Mouse (Mus musculus) embryonic fibroblast, embryonic 13.5 days (primary cell): ENCODE measurements at regions not wholly inside any gene's neighbourhood (a gene's known extent, or its start where the extent isn't known, plus 50 kb on each side); places are given as distances from the start of the nearest gene placed in this dataset.
"Not testable (repeated sequence)": the region's sequence is repeated elsewhere in the genome, so short reads cannot be mapped to it uniquely, and the experiment has no call there.

ENCODE experiments used
- H3K27ac ChIP-seq: 2 replicates; pipeline ENCODE4 v1.5.1; 2012; ENCODE audit warnings: low read length, control low read depth, inconsistent platforms; ENCODE audit not compliant: insufficient read depth
- H3K4me1 ChIP-seq: 2 replicates; pipeline ENCODE4 v1.6.1; 2011; ENCODE audit warnings: low read length; ENCODE audit not compliant: control insufficient read depth, insufficient read depth
- H3K4me3 ChIP-seq: 2 replicates; pipeline ENCODE4 v1.5.1; 2011; ENCODE audit warnings: mild to moderate bottlenecking, control low read depth, low read length; ENCODE audit not compliant: insufficient read depth
- CTCF ChIP-seq: IDR thresholded peaks from 2 replicates; pipeline ENCODE4 v1.5.1; 2011; ENCODE audit warnings: mild to moderate bottlenecking, control low read depth, low read length, moderate library complexity, borderline replicate concordance; ENCODE audit not compliant: insufficient read depth
- POLR2A ChIP-seq: IDR thresholded peaks from 2 replicates; pipeline ENCODE4 v1.6.1; 2011; ENCODE audit warnings: low read depth, mild to moderate bottlenecking, control low read depth, low read length, moderate library complexity

GRCm38 (mm10) chr2:11034178-11034577 lies 137.7 kb upstream of the Prkcq start:
- Histone ChIP-seq H3K4me3 (no peak overlapping the region), H3K27ac (no peak overlapping the region), H3K4me1 (no peaks in the 10 kb centered on the region)
- TF ChIP-seq POLR2A (no peak), CTCF (no peak)

GRCm38 (mm10) chr2:11037343-11037742 lies 134.6 kb upstream of the Prkcq start:
- TF ChIP-seq POLR2A (no peak), CTCF (no peak)
- Histone ChIP-seq H3K4me1 (no peaks in the 10 kb centered on the region), H3K4me3 (no peak overlapping the region), H3K27ac (no peak overlapping the region)

GRCm38 (mm10) chr2:11038440-11038839 lies 133.5 kb upstream of the Prkcq start:
- Histone ChIP-seq H3K4me3 (no peak overlapping the region), H3K4me1 (no peaks in the 10 kb centered on the region), H3K27ac (no peak overlapping the region)
- TF ChIP-seq CTCF, result no peak
- no peak for TF ChIP-seq POLR2A

- TF ChIP-seq POLR2A, result no peak
- no peak for TF ChIP-seq CTCF
- Histone ChIP-seq H3K4me1 (no peaks in the 10 kb centered on the region), H3K27ac (no peak overlapping the region), H3K4me3 (no peak overlapping the region)
These were observed 131.9 kb upstream of the Prkcq start for GRCm38 (mm10) chr2:11040005-11040404.

GRCm38 (mm10) chr2:11044727-11045274 lies 127.1 kb upstream of the Prkcq start:
- no peak overlapping the region for H3K27ac ChIP-seq
- H3K4me3 ChIP-seq, result no peak overlapping the region

GRCm38 (mm10) chr2:11051621-11052020 lies 120.3 kb upstream of the Prkcq start:
- H3K4me1 ChIP-seq, result no peaks in the 10 kb centered on the region
- H3K27ac ChIP-seq, result no peak overlapping the region
- H3K4me3 ChIP-seq, result no peak overlapping the region
- no peak for TF ChIP-seq CTCF
- TF ChIP-seq POLR2A, result no peak

More at GRCm38 (mm10) chr2:11044727-11045274, 127.1 kb upstream of the Prkcq start:
- no peaks in the 10 kb centered on the region for H3K4me1 ChIP-seq
- no peak for TF ChIP-seq POLR2A
- TF ChIP-seq CTCF, result no peak

- Histone ChIP-seq H3K4me1 (no peaks in the 10 kb centered on the region), H3K27ac (no peak overlapping the region), H3K4me3 (no peak overlapping the region)
- peak; percentile 31; the same call in 1 of the 2 replicates for TF ChIP-seq CTCF
- no peak for TF ChIP-seq POLR2A
These were observed 112.0 kb upstream of the Prkcq start for GRCm38 (mm10) chr2:11059731-11060425.

- Histone ChIP-seq H3K4me1 (no peaks in the 10 kb centered on the region), H3K27ac (no peak overlapping the region), H3K4me3 (no peak overlapping the region)
- no peak for TF ChIP-seq POLR2A
- TF ChIP-seq CTCF, result no peak
These were observed 104.5 kb upstream of the Prkcq start for GRCm38 (mm10) chr2:11067384-11067783.

- no peaks in the 10 kb centered on the region for H3K4me1 ChIP-seq
- H3K4me3 ChIP-seq, result no peak overlapping the region
- H3K27ac ChIP-seq, result no peak overlapping the region
- TF ChIP-seq CTCF (no peak), POLR2A (no peak)
These were observed 88.4 kb upstream of the Prkcq start for GRCm38 (mm10) chr2:11083536-11083935.

GRCm38 (mm10) chr2:11086996-11087395 lies 84.9 kb upstream of the Prkcq start:
- H3K27ac ChIP-seq, result no peak overlapping the region
- TF ChIP-seq CTCF (0 out of 2 replicates have a peak, but pooled peaks have one; percentile 24), POLR2A (no peak)
- no peak overlapping the region for H3K4me3 ChIP-seq
- no peaks in the 10 kb centered on the region for H3K4me1 ChIP-seq

GRCm38 (mm10) chr2:11099834-11100622 lies 71.9 kb upstream of the Prkcq start:
- not testable (repeated sequence) for H3K4me3 ChIP-seq, H3K4me1 ChIP-seq, H3K27ac ChIP-seq
